Mouse (Mus musculus) cerebellum, adult 9-10 months (tissue): ENCODE results near the gene Top1.
A peak's percentile ranks its signal among the peaks of the same experiment; 100 is the strongest.
"Not testable (repeated sequence)": the region's sequence is repeated elsewhere in the genome, so short reads cannot be mapped to it uniquely, and the experiment has no call there.

Experiments
- DNase-seq: peaks from one replicate; pipeline ENCODE4 v3.0.0; 2022

Top1 gene

GRCm38 (mm10) chr2:160639911-160640717, 5.6 kb upstream of the Top1 start:
- DNase-seq, result no peak

GRCm38 (mm10) chr2:160641176-160641575, 4.5 kb upstream of the Top1 start:
- no peak for DNase-seq

- peak; percentile 43 for DNase-seq
These were observed 606 bp downstream of the Top1 start for GRCm38 (mm10) chr2:160646144-160646844.

- no peak for DNase-seq
These were observed 1.1 kb downstream of the Top1 start for GRCm38 (mm10) chr2:160646845-160647178.

- DNase-seq, result no peak
These were observed 2.4 kb downstream of the Top1 start for GRCm38 (mm10) chr2:160648097-160648496.

GRCm38 (mm10) chr2:160649072-160649471, 3.4 kb downstream of the Top1 start:
- DNase-seq, result no peak

GRCm38 (mm10) chr2:160651165-160651564, 5.5 kb downstream of the Top1 start:
- no peak for DNase-seq

- DNase-seq, result no peak
These were observed 7.5 kb downstream of the Top1 start for GRCm38 (mm10) chr2:160653218-160653617.

GRCm38 (mm10) chr2:160655561-160655960, 9.9 kb downstream of the Top1 start:
- peak; percentile 53 for DNase-seq

GRCm38 (mm10) chr2:160656234-160656633, 10.5 kb downstream of the Top1 start:
- no peak for DNase-seq

GRCm38 (mm10) chr2:160657801-160658442, 12.2 kb downstream of the Top1 start:
- DNase-seq, result no peak

GRCm38 (mm10) chr2:160658811-160659210, 13.1 kb downstream of the Top1 start:
- no peak for DNase-seq

GRCm38 (mm10) chr2:160664421-160664820, 18.7 kb downstream of the Top1 start:
- no peak for DNase-seq

GRCm38 (mm10) chr2:160664986-160665385, 19.3 kb downstream of the Top1 start:
- DNase-seq, result not testable (repeated sequence)

- no peak for DNase-seq
These were observed 21.6 kb downstream of the Top1 start for GRCm38 (mm10) chr2:160667259-160667658.

- no peak for DNase-seq
These were observed 54.6 kb downstream of the Top1 start for GRCm38 (mm10) chr2:160700271-160700670.

GRCm38 (mm10) chr2:160701603-160702002, 55.9 kb downstream of the Top1 start:
- DNase-seq, result no peak

GRCm38 (mm10) chr2:160702824-160703223, 57.1 kb downstream of the Top1 start:
- DNase-seq, result no peak

GRCm38 (mm10) chr2:160707673-160708072, 62.0 kb downstream of the Top1 start:
- no peak for DNase-seq

- DNase-seq, result no peak
These were observed 69.9 kb downstream of the Top1 start for GRCm38 (mm10) chr2:160715463-160716030.

GRCm38 (mm10) chr2:160717269-160717668, 71.6 kb downstream of the Top1 start:
- DNase-seq, result peak; percentile 54

GRCm38 (mm10) chr2:160718811-160719210, 73.1 kb downstream of the Top1 start:
- no peak for DNase-seq

- no peak for DNase-seq
These were observed 77.0 kb downstream of the Top1 start for GRCm38 (mm10) chr2:160722714-160723113.
